Mouse (Mus musculus) gastrocnemius, adult 2 months (tissue): ENCODE results near the gene Gprin2. TPM values are rescaled to one million over a fixed set of nuclear protein-coding genes. Genes with fewer than 3 reads are reported as not detected.

ENCODE experiments used
- DNase-seq: peaks from one replicate; pipeline ENCODE4 v3.0.0; 2022
- H3K27ac ChIP-seq: fragments of 200-600 bp; 2 replicates; pipeline ENCODE4 v1.8.1; 2022; ENCODE audit warnings: mild to moderate bottlenecking
- H3K4me3 ChIP-seq: fragments of 200-600 bp; 2 replicates; pipeline ENCODE4 v1.8.1; 2022; ENCODE audit warnings: mild to moderate bottlenecking, moderate library complexity
- CTCF ChIP-seq: fragments of 200-600 bp; IDR thresholded peaks from 2 replicates; pipeline ENCODE4 v1.8.1; 2022; ENCODE audit warnings: antibody characterized with exemption, mild to moderate bottlenecking, moderate library complexity
- intact Hi-C: fragments of 180-260 bp; cut with DNase I; formaldehyde crosslinking; loops from one replicate; pipeline ENCODE4 v1.15.1; 2025
- long read RNA-seq, 2 experiments: library from polyadenylated mRNA; stranded (forward); transcript quantifications; one replicate each; pipeline ENCODE4 v2.0.0; 2021
- total RNA-seq, 2 experiments: library from RNA; stranded (reverse); gene quantifications; 2 replicates each; pipeline ENCODE4 v1.2.3; 2021

Gene Gprin2
- under 1 TPM; 0.03 to 0.23 TPM for total RNA-seq
- long read RNA-seq, experiment 1, partial matches to known transcripts, result 0 of 1 reads
- long read RNA-seq, experiment 1, other reads (novel, unspliced or antisense), result 0 of 1 reads
- long read RNA-seq, experiment 2, result 0 reads

DNA sequence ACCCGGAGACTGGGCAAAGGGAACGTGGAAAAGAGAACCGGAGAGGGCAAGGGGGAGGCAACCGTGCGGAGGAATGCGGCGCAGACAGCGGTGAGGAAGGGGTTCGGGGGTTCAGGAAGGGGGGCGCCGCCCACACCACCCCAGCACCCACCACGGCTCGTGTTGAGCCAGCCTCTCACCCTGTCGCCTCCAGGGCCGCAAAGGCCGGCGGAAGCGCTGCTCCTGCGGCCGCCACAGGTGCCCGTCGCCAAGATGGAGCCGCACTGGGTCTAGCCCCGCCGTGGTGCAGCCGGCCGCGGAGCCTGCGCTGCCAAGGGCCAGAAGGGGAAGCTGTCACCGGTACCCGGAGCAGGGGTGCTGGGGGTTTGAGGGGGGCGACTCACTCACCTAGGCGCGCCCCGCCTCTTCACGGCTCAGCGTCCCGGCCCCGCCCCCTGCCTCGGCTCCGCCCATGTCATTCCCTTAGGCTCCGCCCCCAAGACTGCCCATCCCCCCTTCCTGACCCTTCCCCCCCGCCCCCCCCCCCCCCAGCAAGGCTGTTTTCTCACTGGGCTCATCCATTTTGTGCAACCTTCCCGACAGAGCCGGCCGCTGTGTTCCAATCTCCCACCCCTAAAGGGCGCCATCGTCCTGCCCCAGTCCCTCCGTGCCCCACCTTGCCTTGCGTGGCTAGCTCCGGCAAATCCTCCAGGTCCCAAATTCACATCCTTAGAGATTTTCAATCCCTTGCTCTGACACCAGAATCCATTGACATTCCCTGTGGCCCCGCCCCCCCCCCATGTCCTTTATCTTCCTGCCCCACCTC lies at the start of gene Gprin2:
Gene Gprin2 (minus strand): TSS at position 423 of the 805 bp plus-strand sequence.
- H3K4me3 ChIP-seq, result peak within 1 kb of the TSS; percentile 84
- intact Hi-C loops, result loop anchor here (10.0 kb wide), 1 partner anchor 117 kb away; the partner anchor contains the start of gene Anxa8
- peak within 1 kb of the TSS; percentile 38 for H3K27ac ChIP-seq
- TF ChIP-seq CTCF, result no peak
- peak; percentile 40 for DNase-seq

GRCm38 (mm10) chr14:34240676-34241075 lies 39.2 kb upstream of the Gprin2 start:
- H3K27ac ChIP-seq, result no peak overlapping the region
- no peak overlapping the region for H3K4me3 ChIP-seq
- TF ChIP-seq CTCF, result no peak
- intact Hi-C loops, result no loop called here
- no peak for DNase-seq

DNA sequence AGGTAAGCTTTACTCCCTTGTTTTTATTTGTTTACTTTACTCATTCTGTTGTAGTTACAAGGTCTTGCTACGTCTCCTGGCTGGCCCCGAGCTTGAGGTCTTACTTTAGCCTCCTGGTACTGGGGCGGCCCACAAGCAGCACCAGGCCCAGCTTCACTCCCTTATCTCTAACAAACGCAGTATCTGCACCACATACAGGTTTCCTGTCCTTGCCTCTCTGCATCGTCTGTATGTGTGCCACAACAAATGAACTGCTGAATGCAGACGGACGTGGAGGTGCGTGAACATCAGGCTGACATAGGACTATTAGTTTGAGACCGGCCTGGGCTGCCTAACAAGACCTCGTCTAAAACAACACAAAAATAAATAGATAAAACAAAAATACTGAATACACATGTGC lies 38.8 kb upstream of the Gprin2 start:
- no peak for DNase-seq
- Histone ChIP-seq H3K4me3 (no peak overlapping the region), H3K27ac (no peak overlapping the region)
- no peak for TF ChIP-seq CTCF
- intact Hi-C loops, result no loop called here

DNA sequence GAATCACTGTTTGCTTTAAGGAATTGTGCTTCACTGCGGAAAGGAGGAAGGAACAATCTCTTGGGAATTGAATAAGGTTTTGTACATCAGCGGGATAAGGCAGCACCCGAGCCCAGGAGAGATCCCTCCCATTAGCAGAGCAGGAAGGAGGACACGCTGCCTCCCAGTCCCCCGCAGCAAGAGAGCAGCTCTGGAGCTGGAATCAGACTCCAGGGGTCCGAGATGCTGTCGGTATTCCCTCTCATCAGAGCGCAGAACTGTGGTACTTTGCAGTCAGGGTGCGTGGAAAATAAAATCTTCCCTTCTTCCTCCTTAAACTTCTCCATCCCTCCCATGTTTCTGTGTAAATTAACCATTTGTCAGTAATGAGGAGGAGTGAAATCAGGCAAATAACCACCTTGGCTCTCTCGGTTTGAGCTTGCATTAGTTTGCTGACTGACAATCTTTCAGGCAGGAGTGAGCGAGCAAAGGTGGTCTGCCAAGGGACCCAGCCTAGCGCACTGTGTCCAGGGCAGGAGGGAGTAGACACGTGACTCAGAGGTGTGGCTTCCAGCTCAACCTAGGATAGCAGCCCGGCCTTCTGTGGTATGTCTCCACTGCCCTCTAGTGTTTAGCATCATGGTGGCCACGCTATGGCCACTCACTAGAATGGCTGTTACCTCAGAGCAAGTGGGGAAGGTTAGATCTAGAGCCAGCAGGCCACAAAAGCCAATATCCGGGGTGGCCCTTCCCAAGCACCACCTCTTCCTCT lies 33.4 kb upstream of the Gprin2 start:
- Histone ChIP-seq H3K27ac (peak overlapping the region; percentile 46; the same call in 1 of the 2 replicates), H3K4me3 (peak overlapping the region; percentile 53)
- peak; percentile 81 for DNase-seq
- TF ChIP-seq CTCF, result peak; percentile 81
- intact Hi-C loops, result loop anchor here (2.0 kb wide), 1 partner anchor 154 kb away; no protein-coding TSS in a partner anchor

DNA sequence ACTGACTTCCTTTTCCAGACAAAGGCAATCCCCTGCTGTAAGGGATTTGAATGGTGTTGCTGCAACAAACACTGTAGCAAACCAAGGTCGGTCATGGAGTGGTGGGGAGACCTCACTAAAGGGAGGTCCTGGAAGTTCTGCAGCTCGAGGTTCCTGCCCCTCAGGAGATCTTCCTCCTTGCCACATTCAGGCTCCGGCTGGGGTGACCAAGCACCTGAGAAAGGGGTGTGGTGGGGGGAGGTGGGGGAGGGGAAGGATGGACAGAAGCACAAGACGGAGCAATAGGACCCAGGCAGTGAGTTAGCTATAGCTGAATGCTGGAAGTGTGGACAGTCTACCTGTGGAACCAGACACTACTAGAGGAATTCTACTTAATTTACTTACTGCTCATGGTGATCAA lies 32.4 kb upstream of the Gprin2 start:
- H3K4me3 ChIP-seq, result no peak overlapping the region
- no peak for TF ChIP-seq CTCF
- no peak for DNase-seq
- H3K27ac ChIP-seq, result no peak overlapping the region
- intact Hi-C loops, result loop anchor here (2.0 kb wide), 1 partner anchor 153 kb away; no protein-coding TSS in a partner anchor

- intact Hi-C loops, result no loop called here
- Histone ChIP-seq H3K4me3 (no peak overlapping the region), H3K27ac (no peak overlapping the region)
- no peak for TF ChIP-seq CTCF
- no peak for DNase-seq
Observed at GRCm38 (mm10) chr14:34232866-34233680, 31.6 kb upstream of the Gprin2 start.

DNA sequence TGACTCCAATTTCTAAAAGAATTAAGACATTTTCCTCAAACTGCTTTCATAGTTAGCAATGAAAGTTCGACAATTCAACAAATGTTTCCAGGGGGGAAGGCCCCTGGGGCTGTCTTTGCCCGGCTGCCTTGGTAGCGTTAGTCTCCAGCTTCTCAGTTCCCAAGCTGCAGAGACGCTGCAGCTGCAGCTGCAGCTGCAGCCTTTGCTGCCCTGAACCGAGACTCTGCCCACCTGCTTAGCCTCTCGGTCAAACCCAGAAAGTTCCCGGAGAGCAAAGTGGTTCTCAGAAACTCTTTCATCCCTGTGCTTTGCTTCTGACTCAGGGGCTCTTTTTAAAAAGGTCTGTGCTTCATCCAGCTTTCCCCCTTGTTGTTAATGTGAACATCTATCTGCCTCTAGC lies 30.9 kb upstream of the Gprin2 start:
- intact Hi-C loops, result no loop called here
- Histone ChIP-seq H3K27ac (no peak overlapping the region), H3K4me3 (no peak overlapping the region)
- DNase-seq, result no peak
- TF ChIP-seq CTCF, result no peak

- no peak for TF ChIP-seq CTCF
- intact Hi-C loops, result no loop called here
- Histone ChIP-seq H3K4me3 (no peak overlapping the region), H3K27ac (no peak overlapping the region)
- DNase-seq, result no peak
Observed at GRCm38 (mm10) chr14:34228830-34229506, 27.5 kb upstream of the Gprin2 start.

DNA sequence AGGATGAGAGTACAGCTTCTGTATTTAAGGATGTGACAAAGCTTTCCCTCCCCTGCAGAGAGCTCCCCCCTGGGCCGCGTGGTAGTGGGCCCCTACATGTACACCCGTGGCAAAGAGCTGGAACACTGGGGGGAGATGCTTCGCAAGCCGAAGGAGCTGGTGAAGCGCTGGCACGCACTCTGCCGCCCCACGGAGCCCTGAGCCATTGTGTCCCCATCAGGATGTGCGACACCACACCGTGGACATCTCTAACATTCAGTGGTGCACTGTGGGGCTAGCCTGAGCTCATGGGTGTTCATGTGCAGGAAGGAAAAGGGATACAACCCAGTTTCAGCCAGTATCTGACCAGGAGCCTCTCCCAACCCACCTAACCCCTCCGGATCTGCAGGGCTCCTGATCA lies 26.5 kb upstream of the Gprin2 start:
- TF ChIP-seq CTCF, result no peak
- intact Hi-C loops, result no loop called here
- no peak for DNase-seq
- no peak overlapping the region for H3K27ac ChIP-seq
- no peak overlapping the region for H3K4me3 ChIP-seq

GRCm38 (mm10) chr14:34226566-34226965 lies 25.1 kb upstream of the Gprin2 start:
- intact Hi-C loops, result no loop called here

GRCm38 (mm10) chr14:34225986-34226385 lies 24.5 kb upstream of the Gprin2 start:
- DNase-seq, result no peak
- no peak for TF ChIP-seq CTCF
- Histone ChIP-seq H3K4me3 (no peak overlapping the region), H3K27ac (no peak overlapping the region)
- intact Hi-C loops, result no loop called here

More at GRCm38 (mm10) chr14:34226566-34226965, 25.1 kb upstream of the Gprin2 start:
- Histone ChIP-seq H3K27ac (no peak overlapping the region), H3K4me3 (no peak overlapping the region)
- no peak for DNase-seq
- no peak for TF ChIP-seq CTCF
